Mouse (Mus musculus) embryo, embryonic 10.5 days (tissue): ENCODE data around the gene Olfr586.

ENCODE experiments used
- DNase-seq: peaks from one replicate; pipeline ENCODE4 v3.0.0-alpha.2; 2015; ENCODE audit warnings: low spot score

Gene Olfr586

GRCm38 (mm10) chr7:103125538-103125937, at the start of gene Olfr586:
Olfr586 (minus strand) TSS chr7:103125638.
- DNase-seq = no peak

DNA sequence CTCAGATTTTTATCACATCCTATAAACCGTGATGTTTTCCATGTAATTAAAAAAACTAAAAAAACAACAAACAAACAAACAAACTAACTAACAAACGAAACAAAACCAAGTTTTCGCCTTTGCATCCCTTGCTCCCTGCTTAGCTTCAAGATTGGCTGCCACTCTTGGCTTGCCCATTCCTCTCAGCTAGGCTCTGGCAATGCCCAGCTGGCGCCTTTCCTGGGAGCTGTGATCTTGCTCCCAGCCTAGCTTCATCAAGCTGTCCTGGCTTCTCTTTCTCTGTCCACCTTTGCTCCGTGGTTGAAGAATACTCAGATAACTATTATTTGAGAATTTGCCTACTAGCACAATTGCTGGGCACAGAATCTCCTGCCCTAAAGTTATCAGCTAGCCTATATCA, 44.3 kb upstream of the Olfr586 start:
- no peak for DNase-seq

GRCm38 (mm10) chr7:103156256-103156655, 30.8 kb upstream of the Olfr586 start, which contains the start of gene Olfr589:
Olfr589 (minus strand) TSS chr7:103156356.
- DNase-seq = no peak

- no peak for DNase-seq
Observed at GRCm38 (mm10) chr7:103140579-103140978, 15.1 kb upstream of the Olfr586 start, which contains the start of gene Olfr588-ps1. Olfr588-ps1 (plus strand) TSS chr7:103140879.

- peak; percentile 12 for DNase-seq
Observed at GRCm38 (mm10) chr7:103119406-103119805, 6.0 kb downstream of the Olfr586 start.

GRCm38 (mm10) chr7:103097420-103097819, 28.0 kb downstream of the Olfr586 start, which contains the start of gene Olfr585:
Olfr585 (plus strand) TSS chr7:103097720.
- no peak for DNase-seq

- no peak for DNase-seq
Observed at GRCm38 (mm10) chr7:103081585-103081984, 43.9 kb downstream of the Olfr586 start, which contains the start of gene Olfr584. Olfr584 (plus strand) TSS chr7:103081885.
